Mouse (Mus musculus) thymus, postnatal 4 days (tissue): ENCODE data around the gene Cdkl2.

Experiments
- DNase-seq: peaks from one replicate; pipeline ENCODE4 v3.0.0; 2021

Gene Cdkl2

GRCm38 (mm10) chr5:91991191-91991937 is 52.3 kb downstream of the Cdkl2 start:
- no peak for DNase-seq

- DNase-seq: no peak
Observed at GRCm38 (mm10) chr5:91989261-91989660, 54.4 kb downstream of the Cdkl2 start.

- no peak for DNase-seq
Observed at GRCm38 (mm10) chr5:91987799-91988198, 55.9 kb downstream of the Cdkl2 start.

- no peak for DNase-seq
Observed at GRCm38 (mm10) chr5:91987236-91987635, 56.4 kb downstream of the Cdkl2 start, which contains the start of gene Odaph. Gene Odaph, plus strand, starts transcription at chr5:91987475.

DNA sequence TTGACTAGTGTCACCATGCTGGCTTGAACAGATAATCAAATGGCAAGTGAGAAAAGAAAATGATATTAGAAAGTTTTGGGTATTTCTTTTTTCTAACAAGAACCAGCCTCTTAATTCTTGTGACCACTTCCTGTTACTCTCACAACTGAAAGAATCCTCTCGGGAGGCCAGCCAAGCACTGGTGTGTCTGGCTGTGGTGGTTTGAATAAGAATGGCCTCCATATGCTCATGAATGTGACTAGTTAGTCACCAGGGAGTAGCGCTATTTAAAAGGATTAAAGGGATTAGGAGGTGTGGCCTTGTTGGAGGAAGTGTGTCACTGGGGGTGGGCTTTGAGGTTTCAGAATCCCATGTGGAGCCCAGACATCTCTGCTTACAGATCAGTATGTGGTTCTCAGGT is 58.0 kb downstream of the Cdkl2 start:
- DNase-seq: no peak

DNA sequence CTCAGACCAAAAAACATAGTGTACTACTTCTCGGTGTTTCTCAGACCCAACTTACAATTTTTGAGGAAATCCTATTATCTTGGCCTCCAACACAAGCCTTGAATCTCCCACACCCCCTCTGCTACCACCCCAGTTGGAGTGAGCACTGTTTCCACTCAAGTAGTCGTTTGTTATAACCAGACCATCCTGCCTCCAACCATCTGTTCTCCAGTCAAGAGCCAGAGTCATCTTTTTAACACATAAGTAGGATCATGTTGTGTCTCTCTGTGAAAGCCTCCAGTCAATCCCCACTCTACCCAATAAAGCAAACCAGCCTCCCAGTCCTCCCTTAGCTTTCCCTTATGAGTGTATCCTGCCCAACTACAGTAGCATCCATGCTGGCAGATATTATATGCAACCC is 60.2 kb downstream of the Cdkl2 start:
- no peak for DNase-seq

DNA sequence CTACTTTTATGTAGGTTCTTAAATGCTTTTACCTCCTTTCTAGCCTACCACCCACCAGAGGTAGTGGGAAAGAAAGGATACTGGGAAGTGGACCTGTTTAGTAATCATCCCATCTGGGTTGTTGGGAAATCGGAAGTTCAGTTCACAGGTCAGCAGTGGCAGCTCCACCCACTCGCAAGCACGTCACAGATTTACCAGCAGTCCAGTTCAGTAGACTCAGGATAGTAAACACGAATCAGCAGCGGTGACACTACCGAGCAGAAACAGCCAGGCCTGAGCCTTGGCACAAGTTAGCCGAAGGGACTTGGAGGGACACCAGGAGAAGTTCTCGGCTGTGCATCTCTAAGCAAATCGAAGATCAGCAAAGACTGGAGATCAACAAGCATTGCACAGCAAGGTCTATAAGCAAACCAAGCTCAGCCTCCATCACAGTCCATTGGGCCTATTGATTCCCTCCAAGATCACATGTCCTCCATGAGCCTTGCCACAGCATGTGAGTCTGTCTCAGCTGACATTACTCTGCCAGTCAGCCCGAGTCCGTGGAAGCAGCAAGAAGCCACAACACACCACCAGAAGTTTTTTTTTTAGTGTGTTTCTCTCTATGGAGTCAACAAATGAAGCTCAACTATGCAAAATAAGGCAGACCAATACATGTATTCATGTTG is 62.4 kb downstream of the Cdkl2 start:
- no peak for DNase-seq

GRCm38 (mm10) chr5:91977397-91977770 is 66.3 kb downstream of the Cdkl2 start:
- no peak for DNase-seq

GRCm38 (mm10) chr5:91976566-91977396 is 66.9 kb downstream of the Cdkl2 start:
- DNase-seq: no peak

DNA sequence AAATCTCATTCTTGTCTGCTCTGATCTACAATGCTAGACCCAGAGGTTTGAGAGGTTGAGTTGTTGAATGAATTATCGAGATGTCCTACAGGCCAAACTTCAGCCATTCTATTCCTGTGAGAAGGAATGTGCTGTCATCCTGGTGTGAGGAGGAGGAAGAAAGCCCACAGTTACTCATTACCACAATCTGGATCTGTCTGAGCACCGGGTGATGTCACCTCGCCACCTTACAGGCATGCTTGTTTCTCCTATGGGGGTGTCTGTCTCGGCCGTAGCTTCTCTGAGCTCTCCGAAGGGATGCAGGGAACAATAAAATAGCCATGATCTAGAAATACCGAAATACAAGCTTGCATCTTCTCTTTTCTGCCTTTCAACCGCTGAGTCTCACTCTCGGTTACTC is 67.9 kb downstream of the Cdkl2 start:
- no peak for DNase-seq

GRCm38 (mm10) chr5:91974002-91974401 is 69.7 kb downstream of the Cdkl2 start:
- no peak for DNase-seq

GRCm38 (mm10) chr5:91972046-91972445 is 71.6 kb downstream of the Cdkl2 start:
- no peak for DNase-seq

DNA sequence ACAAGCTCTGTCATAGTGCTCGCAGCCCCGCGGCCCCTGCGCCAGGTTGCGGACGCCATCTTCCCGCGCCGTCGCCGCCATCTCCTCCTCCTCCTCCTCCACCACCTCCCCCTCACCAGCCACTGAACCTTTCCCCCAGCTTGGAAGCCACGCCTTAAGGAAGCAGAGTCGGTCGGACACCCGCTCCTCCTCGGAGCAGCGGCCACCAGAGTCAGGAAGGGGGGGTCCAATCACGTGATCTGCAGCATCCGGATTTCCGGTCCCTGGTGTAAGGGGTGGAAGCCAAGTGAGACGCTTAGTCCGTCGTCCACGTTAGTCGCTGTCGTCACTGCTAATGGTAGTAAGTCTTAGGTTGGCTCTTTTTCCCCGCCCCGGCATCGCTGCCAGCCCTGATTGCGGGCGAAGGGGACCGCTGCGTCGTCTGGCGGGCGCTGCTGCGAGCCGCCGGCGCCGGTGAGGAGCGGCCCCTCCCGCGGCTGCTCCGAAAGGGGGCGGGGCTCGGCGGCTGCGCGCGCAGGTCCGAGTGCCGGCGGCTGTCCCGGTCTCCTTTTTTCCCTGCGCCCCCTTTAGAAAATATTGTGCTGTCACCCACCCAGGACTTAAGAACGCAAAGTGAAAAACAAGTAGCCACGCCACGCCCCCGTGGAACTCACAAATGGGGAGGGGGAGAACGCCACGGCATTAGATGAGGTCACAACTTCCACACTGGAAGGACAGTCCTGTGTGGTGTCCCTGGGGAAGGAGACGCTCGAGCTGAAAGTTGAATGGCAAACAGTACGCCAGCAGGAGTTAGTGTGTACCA is 80.8 kb downstream of the Cdkl2 start, which contains the start of gene Rchy1:
Gene Rchy1 (minus strand): TSS at position 430 of the 802 bp plus-strand sequence.
- peak; percentile 97 for DNase-seq

DNA sequence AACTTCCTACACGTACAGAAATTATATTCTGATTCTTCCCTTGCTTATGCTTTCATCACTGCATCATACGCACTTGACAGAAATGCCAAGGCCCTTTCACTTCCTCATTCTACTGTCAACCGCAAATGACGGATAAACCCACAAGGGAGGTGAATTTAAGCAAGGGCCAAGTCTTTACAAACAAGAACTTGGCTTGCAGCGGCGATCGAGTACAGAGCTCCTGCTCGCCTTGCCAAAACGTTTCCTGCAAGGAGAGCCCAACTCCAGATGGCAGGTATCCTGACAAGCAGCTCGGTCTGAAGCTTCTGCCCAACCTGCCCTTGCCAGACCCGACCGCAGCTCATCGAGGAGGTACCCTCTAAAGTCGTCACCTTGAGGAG is 81.4 kb downstream of the Cdkl2 start:
- no peak for DNase-seq

- DNase-seq: no peak
Observed at GRCm38 (mm10) chr5:91961370-91961769, 82.3 kb downstream of the Cdkl2 start.

DNA sequence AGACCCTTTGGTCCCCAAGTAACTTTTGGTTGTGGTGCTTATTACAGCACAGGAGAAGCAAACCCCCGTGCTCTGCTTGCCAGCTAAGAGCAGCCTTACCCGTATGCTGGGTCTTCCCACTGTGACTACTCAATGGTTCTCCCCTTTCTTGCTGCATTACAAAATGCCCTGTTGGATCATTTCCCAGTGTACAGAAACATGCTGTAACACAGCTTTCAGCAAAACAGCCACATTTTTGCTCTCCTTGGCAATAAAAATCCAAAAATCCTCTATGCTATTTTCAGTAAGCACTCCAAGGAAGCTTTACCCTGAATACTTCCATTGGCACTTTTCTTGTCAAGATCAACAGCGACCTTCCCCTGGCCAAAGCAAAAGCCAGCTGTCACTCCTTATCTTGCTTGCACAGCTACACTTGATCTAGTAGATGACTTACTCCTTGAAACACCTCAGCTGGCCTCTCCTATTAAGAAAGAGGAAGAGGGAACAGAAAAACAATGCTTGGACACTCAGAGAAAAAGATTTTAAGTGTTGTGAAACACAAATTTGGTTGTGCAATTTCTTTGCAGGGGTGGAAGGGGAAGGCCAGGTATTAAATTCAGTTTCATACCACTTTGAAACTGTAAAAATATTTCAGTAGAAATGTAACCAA is 83.0 kb downstream of the Cdkl2 start:
- DNase-seq: no peak

- no peak for DNase-seq
Observed at GRCm38 (mm10) chr5:91959986-91960385, 83.7 kb downstream of the Cdkl2 start.

- DNase-seq: no peak
Observed at GRCm38 (mm10) chr5:91959096-91959495, 84.6 kb downstream of the Cdkl2 start.

DNA sequence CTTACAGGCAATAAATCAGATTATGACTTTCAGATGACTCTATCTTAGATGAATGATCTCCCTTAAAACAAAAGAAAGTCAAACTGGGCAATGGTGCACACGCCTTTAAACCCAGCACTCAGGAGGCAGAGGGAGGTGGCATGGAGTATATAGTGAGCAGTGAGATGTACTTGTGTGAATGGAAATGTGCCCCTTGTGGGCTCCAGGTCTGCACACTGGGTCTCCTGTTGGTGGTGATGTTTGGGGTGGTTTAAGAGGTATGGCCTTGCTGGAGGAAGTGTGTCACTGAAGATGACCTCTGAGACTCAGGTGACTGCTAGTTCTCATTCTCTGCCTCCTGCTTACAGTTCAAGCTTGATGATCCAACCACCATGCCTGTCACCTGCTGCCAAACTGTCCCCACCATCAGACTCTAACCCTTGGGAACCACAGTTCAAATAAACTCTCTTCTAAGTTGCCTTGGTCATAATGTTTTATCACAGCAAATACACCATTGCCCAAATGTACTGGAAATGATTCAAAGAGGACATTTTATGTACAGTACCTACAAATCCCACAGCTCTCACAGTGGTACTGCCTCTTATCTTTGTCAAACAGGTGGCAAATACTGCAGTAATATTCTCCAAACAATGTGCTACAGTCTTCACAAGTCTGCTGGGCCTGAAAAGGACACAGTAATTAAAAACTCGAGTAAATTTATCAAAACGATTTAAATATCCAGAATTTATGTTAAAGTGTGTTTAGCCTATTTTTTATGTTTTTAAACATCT is 86.5 kb downstream of the Cdkl2 start:
- DNase-seq: no peak
